Mouse (Mus musculus) adrenal gland, postnatal 36 days (tissue): Measurements from ENCODE around the gene Gm4303. TPM values are rescaled to one million over a fixed set of nuclear protein-coding genes. Genes with fewer than 3 reads are reported as not detected.
"Not testable (repeated sequence)": the region's sequence is repeated elsewhere in the genome, so short reads cannot be mapped to it uniquely, and the experiment has no call there.

ENCODE experiments used
- DNase-seq, 2 experiments: peaks; one replicate each; pipeline ENCODE4 v3.0.0; 2021; ENCODE audit warnings: mixed read lengths in 1 of 2
- long read RNA-seq, 2 experiments: library from polyadenylated mRNA; stranded (forward); transcript quantifications; one replicate each; pipeline ENCODE4 v2.0.0; 2021; ENCODE audit warnings: borderline sequencing depth in 2 of 2
- total RNA-seq, 2 experiments: library from RNA; stranded (reverse); gene quantifications; 2 replicates each; pipeline ENCODE4 v1.2.3; 2021

Gene Gm4303
- not detected for total RNA-seq
- long read RNA-seq, experiment 1 = 0 reads
- long read RNA-seq, experiment 2 = 0 reads

DNA sequence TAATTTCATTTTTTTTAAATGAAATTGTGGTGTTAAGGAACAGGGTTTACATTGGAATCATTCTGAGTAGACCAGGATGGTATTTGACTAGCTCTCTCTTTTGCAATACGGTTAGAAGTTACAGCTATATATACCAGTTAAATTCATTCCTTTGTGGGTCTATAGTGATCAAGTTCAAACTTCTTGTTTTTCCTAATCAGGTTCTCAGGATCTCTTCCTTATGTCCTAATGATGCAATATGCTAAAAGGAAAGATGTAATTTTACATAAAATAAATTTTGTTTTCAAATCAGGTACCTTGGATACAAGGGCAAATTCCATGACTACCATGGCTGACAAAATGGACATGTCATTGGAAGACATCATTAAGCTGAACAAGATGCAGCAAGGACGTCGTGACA, at the start of gene Gm4303:
Gene Gm4303, plus strand, starts transcription at position 301 of the 400 bp plus-strand sequence.
- DNase-seq = not testable (repeated sequence)

DNA sequence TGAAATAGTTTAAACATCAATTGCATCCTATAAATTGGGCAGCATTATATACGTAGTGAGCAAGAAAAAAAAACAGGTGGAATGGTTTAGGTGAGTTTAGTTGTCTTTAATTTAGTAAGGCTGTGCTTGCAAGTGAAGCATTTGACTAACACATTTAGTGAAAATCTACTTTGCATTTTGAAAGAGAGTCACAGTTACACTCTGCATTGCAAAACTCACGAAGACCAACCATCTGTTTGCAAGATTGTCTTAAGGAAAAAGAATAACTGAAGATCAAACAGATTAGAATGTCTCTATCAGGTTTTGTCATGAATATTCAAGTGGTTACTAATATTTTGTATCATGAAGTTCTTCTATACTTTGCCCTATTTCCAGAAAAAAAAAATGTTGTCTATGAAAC, 49.7 kb upstream of the Gm4303 start:
- no peak for DNase-seq

GRCm38 (mm10) chr10:100300106-100300505, 45.7 kb upstream of the Gm4303 start:
- not testable (repeated sequence) for DNase-seq

- DNase-seq = not testable (repeated sequence)
Measured at GRCm38 (mm10) chr10:100335376-100335775, 10.4 kb upstream of the Gm4303 start, which contains the start of gene Gm4301. Gm4301 (plus strand) TSS chr10:100335676.

DNA sequence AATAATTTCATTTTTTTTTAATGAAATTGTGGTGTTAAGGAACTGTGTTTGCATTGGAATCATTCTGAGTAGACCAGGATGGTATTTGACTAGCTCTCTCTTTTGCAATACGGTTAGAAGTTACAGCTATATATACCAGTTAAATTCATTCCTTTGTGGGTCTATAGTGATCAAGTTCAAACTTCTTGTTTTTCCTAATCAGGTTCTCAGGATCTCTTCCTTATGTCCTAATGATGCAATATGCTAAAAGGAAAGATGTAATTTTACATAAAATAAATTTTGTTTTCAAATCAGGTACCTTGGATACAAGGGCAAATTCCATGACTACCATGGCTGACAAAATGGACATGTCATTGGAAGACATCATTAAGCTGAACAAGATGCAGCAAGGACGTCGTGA, 5.2 kb upstream of the Gm4303 start, which contains the start of gene Gm4302:
Gene Gm4302, plus strand, starts transcription at position 301 of the 400 bp plus-strand sequence.
- not testable (repeated sequence) for DNase-seq

DNA sequence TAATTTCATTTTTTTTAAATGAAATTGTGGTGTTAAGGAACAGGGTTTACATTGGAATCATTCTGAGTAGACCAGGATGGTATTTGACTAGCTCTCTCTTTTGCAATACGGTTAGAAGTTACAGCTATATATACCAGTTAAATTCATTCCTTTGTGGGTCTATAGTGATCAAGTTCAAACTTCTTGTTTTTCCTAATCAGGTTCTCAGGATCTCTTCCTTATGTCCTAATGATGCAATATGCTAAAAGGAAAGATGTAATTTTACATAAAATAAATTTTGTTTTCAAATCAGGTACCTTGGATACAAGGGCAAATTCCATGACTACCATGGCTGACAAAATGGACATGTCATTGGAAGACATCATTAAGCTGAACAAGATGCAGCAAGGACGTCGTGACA, 5.0 kb downstream of the Gm4303 start, which contains the start of gene Gm4305:
Gene Gm4305, plus strand, starts transcription at position 301 of the 400 bp plus-strand sequence.
- DNase-seq = not testable (repeated sequence)

DNA sequence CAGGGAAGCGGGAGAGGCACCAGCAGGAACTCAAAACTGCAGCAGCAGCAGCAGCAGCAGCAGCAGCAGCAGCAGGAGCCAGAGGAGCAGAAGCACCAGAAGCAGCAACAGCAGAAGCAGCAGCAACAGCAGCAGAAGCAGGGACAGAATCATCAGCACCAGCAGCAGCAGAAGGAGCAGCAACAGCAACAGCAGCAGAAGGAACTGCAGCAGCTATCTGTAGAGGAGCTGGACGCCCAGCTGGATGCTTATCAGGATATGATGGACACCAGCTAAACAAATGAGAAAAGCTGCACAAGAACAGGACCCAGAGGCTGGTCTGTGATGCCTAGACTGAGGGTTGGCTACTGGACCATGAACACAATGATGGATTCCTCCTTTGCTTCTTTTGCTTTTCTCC, 11.1 kb downstream of the Gm4303 start:
- DNase-seq = not testable (repeated sequence)

DNA sequence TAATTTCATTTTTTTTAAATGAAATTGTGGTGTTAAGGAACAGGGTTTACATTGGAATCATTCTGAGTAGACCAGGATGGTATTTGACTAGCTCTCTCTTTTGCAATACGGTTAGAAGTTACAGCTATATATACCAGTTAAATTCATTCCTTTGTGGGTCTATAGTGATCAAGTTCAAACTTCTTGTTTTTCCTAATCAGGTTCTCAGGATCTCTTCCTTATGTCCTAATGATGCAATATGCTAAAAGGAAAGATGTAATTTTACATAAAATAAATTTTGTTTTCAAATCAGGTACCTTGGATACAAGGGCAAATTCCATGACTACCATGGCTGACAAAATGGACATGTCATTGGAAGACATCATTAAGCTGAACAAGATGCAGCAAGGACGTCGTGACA, 15.3 kb downstream of the Gm4303 start, which contains the start of gene Gm4307:
Gene Gm4307, plus strand, starts transcription at position 301 of the 400 bp plus-strand sequence.
- DNase-seq = not testable (repeated sequence)

- not testable (repeated sequence) for DNase-seq
Measured at GRCm38 (mm10) chr10:100382460-100382859, 36.7 kb downstream of the Gm4303 start, which contains the start of gene Gm4312. Gm4312 (minus strand) TSS chr10:100382560.

Other genes with a start within 250 kb of the Gm4303 start
- not detected for gene Gm4301, start 10.3 kb upstream of the Gm4303 start, total RNA-seq
- not detected for gene Gm4302, start 5.1 kb upstream of the Gm4303 start, total RNA-seq
- gene Gm4305, start 5.1 kb downstream of the Gm4303 start, total RNA-seq = not detected
- not detected for gene Gm4307, start 15.4 kb downstream of the Gm4303 start, total RNA-seq
- not detected for gene Gm4312, start 36.6 kb downstream of the Gm4303 start, total RNA-seq
- 10 to 100 TPM; 24.4 to 25.8 TPM for gene Tmtc3, start 141.4 kb downstream of the Gm4303 start, total RNA-seq
- gene Cep290, start 141.6 kb downstream of the Gm4303 start, total RNA-seq = 10 to 100 TPM; 10.7 to 11.0 TPM
- 10 to 100 TPM in 1 of 2 experiments, 1 to 10 TPM in 1; 8.8 to 15.4 TPM for gene 4930430F08Rik, start 244.5 kb downstream of the Gm4303 start, total RNA-seq
- not detected for gene 1700017N19Rik, start 244.5 kb downstream of the Gm4303 start, total RNA-seq